Mouse (Mus musculus) layer of hippocampus, postnatal 10 days (tissue): Measurements from ENCODE around the gene Mt1. TPM values are rescaled to one million over a fixed set of nuclear protein-coding genes. Genes with fewer than 3 reads are reported as not detected.

Experiments
- DNase-seq, 2 experiments: peaks; one replicate each; pipeline ENCODE4 v3.0.0; 2021; ENCODE audit warnings: low spot score in 2 of 2
- total RNA-seq, 2 experiments: library from RNA; stranded (reverse); gene quantifications; 2 replicates each; pipeline ENCODE4 v1.2.3; 2021

The Mt1 gene
- total RNA-seq, 2 experiments from 2014 or later = 223 to 273 TPM

GRCm38 (mm10) chr8:94172809-94173732, 5.8 kb upstream of the Mt1 start:
- DNase-seq = peak in 1 of 2 experiments; percentile 42

GRCm38 (mm10) chr8:94173848-94174403, 5.0 kb upstream of the Mt1 start:
- DNase-seq = no peak

- DNase-seq = no peak
Observed at GRCm38 (mm10) chr8:94174619-94175213, 4.2 kb upstream of the Mt1 start.

DNA sequence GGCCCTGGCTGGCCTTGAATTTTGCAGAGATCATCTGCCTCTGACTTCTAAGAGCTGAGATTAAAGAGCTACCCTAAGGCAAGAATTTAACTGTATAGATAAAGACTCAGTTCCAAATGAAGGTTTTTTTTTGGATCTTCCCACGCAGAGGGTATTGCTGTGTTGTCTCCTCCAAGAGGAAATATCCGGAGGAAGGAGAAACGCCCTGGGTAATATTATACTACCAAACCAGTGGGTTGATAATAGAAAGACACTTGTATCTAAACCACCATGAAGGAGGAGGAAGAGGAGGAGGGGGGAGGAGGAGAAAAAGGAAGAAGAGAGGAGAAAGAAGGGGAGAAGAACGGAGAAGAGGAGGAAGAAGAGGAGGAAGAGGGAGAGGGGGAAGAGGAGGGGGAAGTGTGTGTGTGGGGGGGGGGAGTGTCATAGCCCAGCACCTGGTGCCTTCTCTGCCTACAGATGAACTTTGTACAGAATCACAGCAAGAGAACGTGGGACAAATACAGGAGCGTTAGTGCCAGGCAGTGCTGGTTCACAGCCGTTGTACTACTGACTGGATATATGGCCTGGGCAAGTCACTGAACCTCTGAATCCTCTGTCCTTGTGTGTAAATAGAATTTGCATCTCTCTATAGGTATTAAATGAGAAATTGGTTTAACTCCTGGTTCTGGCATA, 1.0 kb upstream of the Mt1 start:
- no peak for DNase-seq

- DNase-seq = no peak
Observed at GRCm38 (mm10) chr8:94179713-94180560, 1.1 kb downstream of the Mt1 start.

DNA sequence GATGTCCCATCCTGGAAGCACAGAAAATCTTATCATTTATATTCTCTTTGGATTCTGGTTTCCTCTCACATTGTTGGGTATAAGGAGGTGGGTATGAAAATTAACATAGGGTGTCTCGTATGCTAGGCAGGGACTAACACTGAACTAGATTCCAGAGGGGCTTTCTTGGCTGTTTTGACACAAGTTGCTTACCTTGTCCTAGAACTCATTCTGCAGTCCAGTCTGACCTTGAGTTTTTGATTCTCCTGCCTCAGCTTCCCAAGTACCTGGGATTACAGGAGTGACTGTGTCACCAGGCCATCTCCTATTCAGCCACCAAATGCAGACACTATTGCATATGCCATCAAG, 1.7 kb downstream of the Mt1 start:
- DNase-seq = no peak

GRCm38 (mm10) chr8:94182055-94182929, 3.4 kb downstream of the Mt1 start:
- DNase-seq = no peak

DNA sequence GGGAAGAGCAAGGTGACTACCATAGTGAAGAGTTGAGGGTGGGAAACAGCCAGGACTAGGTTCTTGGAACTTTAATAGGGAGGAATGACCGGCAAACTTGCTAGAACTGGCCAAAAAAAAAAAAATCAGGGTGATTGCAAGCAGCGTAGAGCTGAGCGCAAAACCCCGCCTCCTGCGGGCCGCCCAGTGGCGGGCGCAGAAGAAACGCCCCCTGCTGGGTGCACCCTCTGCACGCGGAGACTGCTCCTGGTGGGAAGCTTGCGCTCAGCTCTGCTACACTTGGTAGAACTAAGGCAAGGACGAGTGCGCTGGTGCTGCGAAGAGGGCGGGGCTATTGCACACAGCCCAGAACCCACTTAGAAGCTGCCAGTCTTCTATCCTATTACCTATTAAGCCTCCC, 4.2 kb downstream of the Mt1 start:
- DNase-seq = peak; percentile 73 to 77

DNA sequence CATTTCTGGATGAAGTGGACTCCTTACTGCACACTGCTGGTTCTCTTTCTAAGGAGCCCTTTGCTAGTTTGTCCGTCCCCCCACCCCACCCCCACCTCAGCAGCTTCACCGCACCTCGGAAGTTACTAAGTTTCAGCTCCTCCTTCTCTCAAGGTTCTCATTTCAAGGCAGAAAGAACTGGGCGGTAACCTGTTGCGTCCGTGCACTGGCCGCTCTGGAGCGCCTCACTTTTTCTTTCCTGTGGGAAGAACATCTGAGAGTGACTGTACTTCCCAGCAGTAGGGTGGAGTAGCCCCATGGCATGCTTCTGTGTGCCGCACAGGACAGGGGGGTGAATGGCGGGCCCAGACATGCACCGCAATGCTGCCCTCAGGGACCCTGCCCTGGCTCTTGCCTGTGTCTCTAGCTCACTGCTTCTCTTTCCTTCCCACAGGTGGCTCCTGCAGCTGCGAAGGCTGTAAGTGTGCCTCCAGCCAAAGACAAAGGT, 5.5 kb downstream of the Mt1 start:
- no peak for DNase-seq

DNA sequence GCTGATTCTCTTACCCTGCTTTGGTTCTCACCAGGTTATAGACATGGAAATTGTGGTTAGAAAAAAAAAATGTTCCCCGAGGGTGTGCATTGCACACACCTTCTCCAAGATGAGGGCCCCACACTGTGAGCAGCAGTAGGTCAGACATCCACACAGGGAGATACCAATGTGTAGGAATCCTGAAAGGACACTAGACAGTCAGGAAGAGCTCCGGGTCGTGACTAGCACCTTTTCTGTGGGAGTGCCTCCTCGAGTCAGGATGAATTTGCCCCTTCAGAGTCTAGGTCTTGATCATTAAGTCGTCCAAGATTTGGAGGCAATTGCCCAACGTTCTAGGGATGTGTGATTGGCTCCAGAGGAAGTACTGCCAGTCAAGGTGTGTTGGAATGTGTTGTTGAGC, 6.9 kb downstream of the Mt1 start:
- no peak for DNase-seq

DNA sequence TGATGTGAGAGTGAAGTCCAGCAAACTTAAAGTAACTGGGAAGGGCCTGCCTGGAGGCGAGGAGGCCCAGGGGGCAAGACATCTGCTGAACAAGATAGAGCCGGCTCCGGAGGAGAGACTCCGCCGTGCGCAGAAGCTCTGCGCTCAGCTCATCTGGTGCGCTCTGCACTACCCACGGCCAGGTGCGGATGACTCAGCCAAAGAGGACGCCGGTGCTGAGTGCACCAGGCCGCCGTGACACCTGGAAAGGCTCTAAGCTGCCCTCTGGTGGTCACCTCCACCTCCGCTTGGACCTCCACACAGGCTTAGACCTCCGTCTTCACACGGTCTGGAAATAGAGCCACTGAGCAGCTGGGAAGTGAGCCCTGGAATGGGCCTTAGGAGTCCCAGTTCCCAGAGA, 7.7 kb downstream of the Mt1 start:
- peak; percentile 65 to 67 for DNase-seq

- no peak for DNase-seq
Observed at GRCm38 (mm10) chr8:94187290-94188002, 8.6 kb downstream of the Mt1 start.

- peak; percentile 79 for DNase-seq
Observed at GRCm38 (mm10) chr8:94189275-94190031, 10.6 kb downstream of the Mt1 start.

- DNase-seq = peak in 1 of 2 experiments; percentile 44
Observed at GRCm38 (mm10) chr8:94191101-94191691, 12.3 kb downstream of the Mt1 start.

- DNase-seq = no peak
Observed at GRCm38 (mm10) chr8:94192926-94193325, 14.0 kb downstream of the Mt1 start.

DNA sequence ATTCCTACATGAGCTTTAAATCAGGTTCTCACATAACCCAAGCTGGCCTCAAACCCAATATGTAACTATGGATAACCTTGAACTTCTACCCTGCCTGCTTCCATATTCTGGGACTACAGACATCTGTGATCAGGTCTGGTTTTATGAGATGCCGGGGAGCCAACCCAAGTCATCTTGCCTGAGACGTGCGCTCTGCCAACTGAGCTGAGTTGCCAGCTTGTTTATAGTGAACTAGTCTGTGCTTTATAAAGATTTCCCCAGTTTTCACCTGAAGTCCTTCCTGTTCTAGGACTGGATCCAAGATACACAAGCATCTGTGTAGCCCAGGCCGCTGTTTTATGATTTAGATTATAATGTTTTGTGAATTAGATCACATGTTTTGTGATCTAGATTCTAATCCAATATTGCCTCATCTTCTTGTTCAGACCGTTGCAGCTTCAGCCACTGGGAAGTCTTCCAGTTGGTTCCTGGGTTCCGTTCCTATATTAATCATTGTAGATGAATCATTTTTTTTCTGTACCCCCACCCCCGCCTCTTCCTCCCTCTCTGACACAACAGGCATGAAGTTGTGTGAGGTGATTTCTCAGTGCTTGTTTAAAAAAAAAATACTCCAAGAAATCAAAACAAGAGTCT, 15.8 kb downstream of the Mt1 start:
- DNase-seq = no peak

GRCm38 (mm10) chr8:94199202-94199869, 20.5 kb downstream of the Mt1 start:
- DNase-seq = peak; percentile 73 to 80
